Mouse (Mus musculus) lung, embryonic 15.5 days (tissue): ENCODE data around the gene Tmed10. TPM values are rescaled to one million over a fixed set of nuclear protein-coding genes. Genes with fewer than 3 reads are reported as not detected.

Source experiments
- ATAC-seq: fragments of 200-750 bp; cut with Nextera tagmentation; 2 replicates; pipeline ENCODE4 v1.8.0; 2017; ENCODE audit warnings: moderate number of reproducible peaks, borderline replicate concordance; ENCODE audit not compliant: low FRiP score, low TSS enrichment; ENCODE audit errors: extremely low read depth
- H3K27ac ChIP-seq: fragments of 300-500 bp; sonication (generic); 2 replicates; pipeline ENCODE4 v1.5.1; 2015; ENCODE audit warnings: moderate library complexity, mild to moderate bottlenecking, inconsistent platforms
- H3K27me3 ChIP-seq: fragments of 300-500 bp; sonication (generic); 2 replicates; pipeline ENCODE4 v1.6.1; 2015; ENCODE audit warnings: inconsistent platforms
- H3K36me3 ChIP-seq: fragments of 300-500 bp; sonication (generic); 2 replicates; pipeline ENCODE4 v1.6.1; 2015; ENCODE audit warnings: inconsistent platforms
- H3K4me1 ChIP-seq: fragments of 300-500 bp; sonication (generic); 2 replicates; pipeline ENCODE4 v1.6.1; 2015; ENCODE audit warnings: inconsistent platforms
- H3K4me2 ChIP-seq: fragments of 300-500 bp; sonication (generic); 2 replicates; pipeline ENCODE4 v1.6.1; 2015; ENCODE audit warnings: inconsistent platforms, mild to moderate bottlenecking, moderate library complexity
- H3K4me3 ChIP-seq: fragments of 300-500 bp; sonication (generic); 2 replicates; pipeline ENCODE4 v1.5.1; 2015; ENCODE audit warnings: mild to moderate bottlenecking, inconsistent platforms
- H3K9ac ChIP-seq: fragments of 300-500 bp; sonication (generic); 2 replicates; pipeline ENCODE4 v1.6.1; 2015; ENCODE audit warnings: inconsistent platforms
- H3K9me3 ChIP-seq: fragments of 300-500 bp; sonication (generic); 2 replicates; pipeline ENCODE4 v1.6.1; 2016; ENCODE audit warnings: inconsistent platforms
- WGBS: fragments of 180-500 bp; shearing (Covaris S2); methylation state at CpG from one replicate; pipeline ENCODE4 v1.1.7; 2015; 5-methylcytosine and 5-hydroxymethylcytosine counted together
- polyA plus RNA-seq: library from polyadenylated mRNA; unstranded; fragments of >200 nt; fragmentation: Nextera tagmentation; extraction: Ambion mirVana; gene quantifications from 2 replicates; pipeline ENCODE4 v1.2.1, GENCODE M21; 2015

Tmed10 gene
- polyA plus RNA-seq, 1 experiment from 2014 or later: 334 TPM

- no peaks in the 10 kb centered on the region for H3K27me3 ChIP-seq
- peaks cover 31% of the 10 kb centered on the region for H3K36me3 ChIP-seq
- H3K4me3 ChIP-seq: no peak overlapping the region
- 63% methylated on average over 7 of the region's 7 CpGs for WGBS
- H3K9me3 ChIP-seq: no peaks in the 10 kb centered on the region
- H3K9ac ChIP-seq: no peak overlapping the region
- peaks cover 5% of the 10 kb centered on the region; the same call in 1 of the 2 replicates for H3K4me1 ChIP-seq
- ATAC-seq: no peak
- no peak overlapping the region for H3K27ac ChIP-seq
- H3K4me2 ChIP-seq: no peak overlapping the region
Measured at GRCm38 (mm10) chr12:85344252-85344651, 30.4 kb downstream of the Tmed10 start.

- H3K4me2 ChIP-seq: no peak overlapping the region
- H3K4me1 ChIP-seq: peaks cover 16% of the 10 kb centered on the region
- no peaks in the 10 kb centered on the region for H3K9me3 ChIP-seq
- 83% methylated on average over 3 of the region's 4 CpGs for WGBS
- H3K9ac ChIP-seq: no peak overlapping the region
- peaks cover 18% of the 10 kb centered on the region for H3K36me3 ChIP-seq
- ATAC-seq: no peak
- H3K27ac ChIP-seq: no peak overlapping the region
- no peaks in the 10 kb centered on the region for H3K27me3 ChIP-seq
- H3K4me3 ChIP-seq: no peak overlapping the region
Measured at GRCm38 (mm10) chr12:85342310-85342709, 32.3 kb downstream of the Tmed10 start.

- Histone ChIP-seq H3K4me1 (peaks cover 18% of the 10 kb centered on the region), H3K27me3 (no peaks in the 10 kb centered on the region), H3K36me3 (peaks cover 22% of the 10 kb centered on the region), H3K27ac (no peak overlapping the region), H3K4me3 (no peak overlapping the region), H3K9me3 (no peaks in the 10 kb centered on the region), H3K4me2 (no peak overlapping the region), H3K9ac (no peak overlapping the region)
- no peak for ATAC-seq
- 38% methylated on average over 1 of the region's 1 CpGs for WGBS
Measured at GRCm38 (mm10) chr12:85341131-85341530, 33.5 kb downstream of the Tmed10 start.

- no peak for ATAC-seq
- 47% methylated on average over 4 of the region's 4 CpGs for WGBS
- H3K27ac ChIP-seq: peak overlapping the region; percentile 4; the same call in 1 of the 2 replicates
Measured at GRCm38 (mm10) chr12:85339947-85340346, 34.7 kb downstream of the Tmed10 start.

GRCm38 (mm10) chr12:85339243-85339729 lies 35.4 kb downstream of the Tmed10 start, which contains the start of gene Nek9:
TSS of gene Nek9 (minus strand) at chr12:85339362.
- H3K4me3 ChIP-seq: peak within 1 kb of the TSS; percentile 89
- H3K4me2 ChIP-seq: peak within 1 kb of the TSS; percentile 62
- no peaks in the 10 kb centered on the region for H3K9me3 ChIP-seq
- peaks cover 18% of the 10 kb centered on the region for H3K4me1 ChIP-seq
- H3K27ac ChIP-seq: peak within 1 kb of the TSS; percentile 89
- no peaks in the 10 kb centered on the region for H3K27me3 ChIP-seq
- WGBS: 0% methylated on average over 36 of the region's 36 CpGs
- H3K36me3 ChIP-seq: peaks cover 28% of the 10 kb centered on the region
- ATAC-seq: peak; percentile 90
- H3K9ac ChIP-seq: peak within 1 kb of the TSS; percentile 84

More at GRCm38 (mm10) chr12:85339947-85340346, 34.7 kb downstream of the Tmed10 start:
- no peak overlapping the region for H3K9ac ChIP-seq
- peak overlapping the region; percentile 62 for H3K4me2 ChIP-seq
- H3K36me3 ChIP-seq: peaks cover 29% of the 10 kb centered on the region
- peaks cover 18% of the 10 kb centered on the region for H3K4me1 ChIP-seq
- H3K9me3 ChIP-seq: no peaks in the 10 kb centered on the region
- peak overlapping the region; percentile 89; the same call in 1 of the 2 replicates for H3K4me3 ChIP-seq
- no peaks in the 10 kb centered on the region for H3K27me3 ChIP-seq

- Histone ChIP-seq H3K9me3 (no peaks in the 10 kb centered on the region), H3K27ac (peak overlapping the region; percentile 89), H3K36me3 (peaks cover 30% of the 10 kb centered on the region), H3K4me3 (peak overlapping the region; percentile 89), H3K4me2 (peak overlapping the region; percentile 62), H3K27me3 (no peaks in the 10 kb centered on the region), H3K9ac (peak overlapping the region; percentile 84), H3K4me1 (peaks cover 18% of the 10 kb centered on the region)
- peak; percentile 80 for ATAC-seq
- under 1% methylated on average over 41 of the region's 42 CpGs for WGBS
Measured at GRCm38 (mm10) chr12:85338815-85339214, 35.8 kb downstream of the Tmed10 start.

GRCm38 (mm10) chr12:85337567-85338311 lies 36.9 kb downstream of the Tmed10 start:
- Histone ChIP-seq H3K4me1 (peaks cover 18% of the 10 kb centered on the region), H3K27me3 (no peaks in the 10 kb centered on the region), H3K4me3 (peak overlapping the region; percentile 89), H3K36me3 (peaks cover 33% of the 10 kb centered on the region), H3K9ac (peak overlapping the region; percentile 84; the same call in 1 of the 2 replicates), H3K27ac (no peak overlapping the region), H3K9me3 (no peaks in the 10 kb centered on the region), H3K4me2 (peak overlapping the region; percentile 62)
- 74% methylated on average over 6 of the region's 6 CpGs for WGBS
- no peak for ATAC-seq

- Histone ChIP-seq H3K9me3 (no peaks in the 10 kb centered on the region), H3K9ac (no peak overlapping the region), H3K27ac (no peak overlapping the region), H3K4me3 (no peak overlapping the region), H3K36me3 (peaks cover 85% of the 10 kb centered on the region), H3K4me2 (no peak overlapping the region), H3K27me3 (no peaks in the 10 kb centered on the region), H3K4me1 (no peaks in the 10 kb centered on the region)
- ATAC-seq: no peak
- WGBS: 83% methylated on average over 7 of the region's 7 CpGs
Measured at GRCm38 (mm10) chr12:85330153-85330552, 44.5 kb downstream of the Tmed10 start.

GRCm38 (mm10) chr12:85308651-85309050 lies 66.0 kb downstream of the Tmed10 start:
- H3K27ac ChIP-seq: no peak overlapping the region
- H3K4me2 ChIP-seq: no peak overlapping the region
- 87% methylated on average over 3 of the region's 3 CpGs for WGBS
- H3K9me3 ChIP-seq: no peaks in the 10 kb centered on the region
- H3K4me3 ChIP-seq: no peak overlapping the region
- H3K27me3 ChIP-seq: no peaks in the 10 kb centered on the region
- peaks cover 90% of the 10 kb centered on the region for H3K36me3 ChIP-seq
- H3K9ac ChIP-seq: no peak overlapping the region
- ATAC-seq: no peak
- H3K4me1 ChIP-seq: peaks cover 3% of the 10 kb centered on the region; the same call in 1 of the 2 replicates

- Histone ChIP-seq H3K27ac (peak overlapping the region; percentile 22; the same call in 1 of the 2 replicates), H3K27me3 (no peaks in the 10 kb centered on the region), H3K36me3 (peaks cover 90% of the 10 kb centered on the region), H3K4me2 (no peak overlapping the region), H3K4me3 (no peak overlapping the region), H3K9me3 (no peaks in the 10 kb centered on the region), H3K4me1 (peaks cover 3% of the 10 kb centered on the region; the same call in 1 of the 2 replicates), H3K9ac (peak overlapping the region; percentile 18; the same call in 1 of the 2 replicates)
- WGBS: 42% methylated on average over 16 of the region's 16 CpGs
- ATAC-seq: peak; percentile 61; the same call in 1 of the 2 replicates
Measured at GRCm38 (mm10) chr12:85305247-85305892, 69.3 kb downstream of the Tmed10 start.

- Histone ChIP-seq H3K27me3 (no peaks in the 10 kb centered on the region), H3K9ac (no peak overlapping the region), H3K36me3 (peaks cover 88% of the 10 kb centered on the region), H3K9me3 (no peaks in the 10 kb centered on the region), H3K27ac (no peak overlapping the region), H3K4me1 (peaks cover 9% of the 10 kb centered on the region; the same call in 1 of the 2 replicates), H3K4me2 (no peak overlapping the region), H3K4me3 (no peak overlapping the region)
- 52% methylated on average over 4 of the region's 4 CpGs for WGBS
- no peak for ATAC-seq
Measured at GRCm38 (mm10) chr12:85304725-85305124, 69.9 kb downstream of the Tmed10 start.

- Histone ChIP-seq H3K9ac (no peak overlapping the region), H3K4me1 (peaks cover 15% of the 10 kb centered on the region), H3K27me3 (no peaks in the 10 kb centered on the region), H3K36me3 (peaks cover 74% of the 10 kb centered on the region), H3K9me3 (no peaks in the 10 kb centered on the region), H3K27ac (no peak overlapping the region), H3K4me2 (no peak overlapping the region), H3K4me3 (no peak overlapping the region)
- 66% methylated on average over 2 of the region's 2 CpGs for WGBS
- no peak for ATAC-seq
Measured at GRCm38 (mm10) chr12:85303256-85303655, 71.4 kb downstream of the Tmed10 start.
